Comparison of ENCODE assay signal across 8 mouse cellular contexts in genomic region chrX:152342903-152343302, GRCm38 (mm10). TPM values are rescaled to one million over a fixed set of nuclear protein-coding genes. Genes with fewer than 3 reads are reported as not detected.
DNase-seq lines count a peak whose midpoint lies in the region; ATAC-seq and TF ChIP-seq lines count a peak whose summit lies in the region.

No protein-coding gene starts in this region.

- H3K4me1 ChIP-seq in cerebellum, adult 2 months (ENCODE audit: control insufficient read depth, insufficient read depth, low read length), result peaks cover 17% of the 10 kb centered on the region
- no peaks in the 10 kb centered on the region for H3K4me1 ChIP-seq in spleen, adult 2 months (ENCODE audit: control insufficient read depth, insufficient read depth, insufficient read length)
- peaks cover 8% of the 10 kb centered on the region; the same call in 1 of the 2 replicates for H3K4me1 ChIP-seq in liver, embryonic 12.5 days
- peaks cover 3% of the 10 kb centered on the region; the same call in 1 of the 2 replicates for H3K4me1 ChIP-seq in stomach, embryonic 16.5 days (ENCODE audit: control insufficient read depth, insufficient read depth, low read length)

- H3K27ac ChIP-seq in cerebellum, adult 2 months (ENCODE audit: insufficient read depth, low read length), result peak overlapping the region; percentile 83; the same call in 1 of the 2 replicates
- peak overlapping the region; percentile 84 for H3K27ac ChIP-seq in spleen, adult 2 months (ENCODE audit: insufficient read depth, low read length)
- H3K27ac ChIP-seq in liver, embryonic 12.5 days, result peak overlapping the region; percentile 69
- peak overlapping the region; percentile 89 for H3K27ac ChIP-seq in stomach, embryonic 16.5 days (ENCODE audit: low read length)

- H3K36me3 ChIP-seq in spleen, adult 2 months (ENCODE audit: control insufficient read depth, insufficient read depth, low read length), result peaks cover 4% of the 10 kb centered on the region; the same call in 1 of the 2 replicates
- H3K36me3 ChIP-seq in liver, embryonic 12.5 days, result peaks cover 15% of the 10 kb centered on the region
- H3K36me3 ChIP-seq in stomach, embryonic 16.5 days (ENCODE audit: control insufficient read depth, insufficient read depth, low read length), result no peaks in the 10 kb centered on the region

- H3K4me3 ChIP-seq in cerebellum, adult 2 months (replicated peaks; ENCODE audit: insufficient read depth, low read depth, low read length), result peak overlapping the region; percentile 78
- H3K4me3 ChIP-seq in spleen, adult 2 months (ENCODE audit: extremely low read depth, insufficient read depth, insufficient read length), result peak overlapping the region; percentile 63
- H3K4me3 ChIP-seq in liver, embryonic 12.5 days, result peak overlapping the region; percentile 65
- peak overlapping the region; percentile 62 for H3K4me3 ChIP-seq in stomach, embryonic 16.5 days (replicated peaks; ENCODE audit: low read length)

- H3K9me3 ChIP-seq in liver, embryonic 12.5 days (replicated peaks), result no peaks in the 10 kb centered on the region
- no peaks in the 10 kb centered on the region for H3K9me3 ChIP-seq in stomach, embryonic 16.5 days (replicated peaks; ENCODE audit: control insufficient read depth, low read length)

- H3K27me3 ChIP-seq in cerebellum, adult 2 months (ENCODE audit: control insufficient read depth, insufficient read depth, low read length), result no peaks in the 10 kb centered on the region
- H3K27me3 ChIP-seq in spleen, adult 2 months (ENCODE audit: control insufficient read depth, insufficient read depth, low read length), result 0 out of 2 replicates have a peak, but pooled peaks cover 1% of the 10 kb centered on the region
- peaks cover 65% of the 10 kb centered on the region for H3K27me3 ChIP-seq in liver, embryonic 12.5 days (replicated peaks)
- peaks cover 21% of the 10 kb centered on the region for H3K27me3 ChIP-seq in stomach, embryonic 16.5 days (ENCODE audit: control insufficient read depth, insufficient read depth, low read length)

- TF ChIP-seq POLR2A in cerebellum, adult 2 months (IDR thresholded peaks at IDR 0.05; ENCODE audit: borderline replicate concordance, insufficient read depth, low read length), result no peak
- TF ChIP-seq POLR2A in spleen, adult 2 months (IDR thresholded peaks at IDR 0.05; ENCODE audit: low read depth, low read length), result no peak

- TF ChIP-seq CTCF in cerebellum, adult 2 months (IDR thresholded peaks at IDR 0.05; ENCODE audit: borderline replicate concordance, insufficient read depth, low read depth, low read length), result no peak
- TF ChIP-seq CTCF in spleen, adult 2 months (IDR thresholded peaks at IDR 0.05; ENCODE audit: extremely low read depth, insufficient read depth, insufficient read length, insufficient replicate concordance), result no peak

- H3K9ac ChIP-seq in liver, embryonic 12.5 days, result peak overlapping the region; percentile 80
- peak overlapping the region; percentile 50 for H3K9ac ChIP-seq in stomach, embryonic 16.5 days (ENCODE audit: low read length)

- no peak for ATAC-seq in liver, embryonic 12.5 days
- ATAC-seq in stomach, embryonic 16.5 days (ENCODE audit: insufficient read depth, low FRiP score), result no peak
- ATAC-seq in monocyte, adult 5-6 weeks (replicated peaks; ENCODE audit: insufficient number of reproducible peaks, low FRiP score, low TSS enrichment, poor library complexity, severe bottlenecking), result no peak

- DNase-seq in cerebellum, adult 2 months, result no peak
- no peak for DNase-seq in cerebellum, adult 18-20 months
- DNase-seq in spleen, adult 2 months (ENCODE audit: low read depth in 1 of 2, low spot score in 2 of 2), result no peak
- DNase-seq in spleen, adult 12 weeks (ENCODE audit: low spot score), result no peak
- DNase-seq in cerebellum, postnatal 4 days (ENCODE audit: low spot score in 2 of 2), result no peak

- H3K4me2 ChIP-seq in liver, embryonic 12.5 days, result peak overlapping the region; percentile 86
- H3K4me2 ChIP-seq in stomach, embryonic 16.5 days (ENCODE audit: low read depth, low read length), result peak overlapping the region; percentile 50

- WGBS in cerebellum, adult 2 months, result 16% methylated on average over 6 of the region's 6 CpGs
- 37% methylated on average over 6 of the region's 6 CpGs for WGBS in spleen, adult 2 months
- WGBS in liver, embryonic 12.5 days (ENCODE audit: insufficient replicate concordance), result 23% methylated on average over 6 of the region's 6 CpGs
- WGBS in stomach, embryonic 16.5 days, result 24% methylated on average over 6 of the region's 6 CpGs

RNA-seq across cellular contexts. Expression of gene Tspyl2, which starts 0.7 kb away (rescaled TPM):
- 191 and 195 TPM in 2 replicates for polyA plus RNA-seq in cerebellum, adult 2 months (2012; rRNA removed)
- 18.4 and 18.9 TPM in 2 replicates for polyA plus RNA-seq in spleen, adult 2 months (2012; rRNA removed)
- 10.7 and 11.6 TPM in 2 replicates for polyA plus RNA-seq in liver, embryonic 12.5 days (2016; fragmentation: Nextera tagmentation; extraction: Ambion mirVana)
- polyA plus RNA-seq in stomach, embryonic 16.5 days (2015; fragmentation: Nextera tagmentation; extraction: Ambion mirVana), result 23.5 and 28.7 TPM in 2 replicates
- total RNA-seq in monocyte, adult 5-6 weeks (2017), result 30.1 to 44.1 TPM (median 32.0 TPM) in 3 replicates

RNA-seq across cellular contexts. Expression of gene Kantr, which starts 15.6 kb away (rescaled TPM):
- 25.5 and 28.8 TPM in 2 replicates for polyA plus RNA-seq in cerebellum, adult 2 months (2012; rRNA removed)
- polyA plus RNA-seq in spleen, adult 2 months (2012; rRNA removed), result 5.0 and 6.1 TPM in 2 replicates
- polyA plus RNA-seq in liver, embryonic 12.5 days (2016; fragmentation: Nextera tagmentation; extraction: Ambion mirVana), result 4.5 and 5.3 TPM in 2 replicates
- 13.8 and 14.8 TPM in 2 replicates for polyA plus RNA-seq in stomach, embryonic 16.5 days (2015; fragmentation: Nextera tagmentation; extraction: Ambion mirVana)
- total RNA-seq in monocyte, adult 5-6 weeks (2017), result 0.64 to 2.5 TPM in 2 of 3 replicates, not detected in the other

RNA-seq across cellular contexts. Expression of gene Gpr173, which starts 25.6 kb away (rescaled TPM):
- polyA plus RNA-seq in cerebellum, adult 2 months (2012; rRNA removed), result 18.3 and 21.0 TPM in 2 replicates
- polyA plus RNA-seq in spleen, adult 2 months (2012; rRNA removed), result 0.82 and 1.2 TPM in 2 replicates
- polyA plus RNA-seq in liver, embryonic 12.5 days (2016; fragmentation: Nextera tagmentation; extraction: Ambion mirVana), result 0.29 and 0.42 TPM in 2 replicates
- 3.5 and 4.1 TPM in 2 replicates for polyA plus RNA-seq in stomach, embryonic 16.5 days (2015; fragmentation: Nextera tagmentation; extraction: Ambion mirVana)
- not detected in 3 replicates for total RNA-seq in monocyte, adult 5-6 weeks (2017)
